Mouse (Mus musculus): ENCODE data around the gene Galnt14.

Gene Galnt14

GRCm38 (mm10) chr17:73507804-73508535 is 202.3 kb downstream of the Galnt14 start:
- DNase-seq (ENCODE audit: low spot score), result no peak

GRCm38 (mm10) chr17:73504111-73504510 is 206.1 kb downstream of the Galnt14 start:
- no peak for DNase-seq (ENCODE audit: low spot score)

GRCm38 (mm10) chr17:73502613-73503012 is 207.6 kb downstream of the Galnt14 start:
- DNase-seq (ENCODE audit: low spot score), result no peak

- no peak for DNase-seq (ENCODE audit: low spot score)
Observed at GRCm38 (mm10) chr17:73489519-73489918, 220.7 kb downstream of the Galnt14 start.

- no peak for DNase-seq (ENCODE audit: low spot score)
Observed at GRCm38 (mm10) chr17:73487792-73488191, 222.5 kb downstream of the Galnt14 start.

GRCm38 (mm10) chr17:73487380-73487779 is 222.9 kb downstream of the Galnt14 start:
- no peak for DNase-seq (ENCODE audit: low spot score)

- DNase-seq (ENCODE audit: low spot score), result no peak
Observed at GRCm38 (mm10) chr17:73477096-73478076, 232.9 kb downstream of the Galnt14 start.

GRCm38 (mm10) chr17:73474371-73474770 is 235.9 kb downstream of the Galnt14 start:
- no peak for DNase-seq (ENCODE audit: low spot score)

GRCm38 (mm10) chr17:73473012-73473411 is 237.2 kb downstream of the Galnt14 start:
- DNase-seq (ENCODE audit: low spot score), result no peak

- no peak for DNase-seq (ENCODE audit: low spot score)
Observed at GRCm38 (mm10) chr17:73460874-73461273, 249.4 kb downstream of the Galnt14 start.

- no peak for DNase-seq (ENCODE audit: low spot score)
Observed at GRCm38 (mm10) chr17:73458741-73459140, 251.5 kb downstream of the Galnt14 start.

GRCm38 (mm10) chr17:73456551-73456950 is 253.7 kb downstream of the Galnt14 start:
- no peak for DNase-seq (ENCODE audit: low spot score)

GRCm38 (mm10) chr17:73453646-73454045 is 256.6 kb downstream of the Galnt14 start:
- DNase-seq (ENCODE audit: low spot score), result peak; percentile 16

GRCm38 (mm10) chr17:73452151-73452760 is 258.0 kb downstream of the Galnt14 start:
- no peak for DNase-seq (ENCODE audit: low spot score)

GRCm38 (mm10) chr17:73449104-73449503 is 261.1 kb downstream of the Galnt14 start:
- DNase-seq (ENCODE audit: low spot score), result no peak

All from layer of hippocampus, adult 9-10 months (tissue).